Mouse (Mus musculus): Measurements from ENCODE around the gene Cox6b1.

Cox6b1 gene

DNA sequence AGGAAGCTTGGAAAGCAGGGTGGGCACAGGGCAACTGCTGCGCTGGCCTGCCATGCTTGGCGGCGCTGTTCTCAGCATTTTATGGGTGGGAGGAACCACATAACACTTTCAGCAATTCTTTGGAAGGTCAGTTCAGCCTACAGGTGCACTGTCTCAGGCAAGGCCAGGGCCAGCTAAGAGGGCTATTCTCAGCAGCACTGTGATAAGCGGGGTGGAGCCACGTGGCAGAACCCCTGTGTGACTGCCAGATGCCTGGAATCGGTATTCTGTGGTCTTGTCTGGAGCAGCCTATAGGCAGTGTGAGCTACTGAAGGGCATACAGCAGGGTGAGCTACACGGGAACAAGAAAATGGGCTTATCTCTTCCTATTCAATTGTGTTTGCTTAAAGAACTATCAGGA lies 15.9 kb downstream of the Cox6b1 start:
- no peak for DNase-seq (ENCODE audit: low spot score in 2 of 2)

DNA sequence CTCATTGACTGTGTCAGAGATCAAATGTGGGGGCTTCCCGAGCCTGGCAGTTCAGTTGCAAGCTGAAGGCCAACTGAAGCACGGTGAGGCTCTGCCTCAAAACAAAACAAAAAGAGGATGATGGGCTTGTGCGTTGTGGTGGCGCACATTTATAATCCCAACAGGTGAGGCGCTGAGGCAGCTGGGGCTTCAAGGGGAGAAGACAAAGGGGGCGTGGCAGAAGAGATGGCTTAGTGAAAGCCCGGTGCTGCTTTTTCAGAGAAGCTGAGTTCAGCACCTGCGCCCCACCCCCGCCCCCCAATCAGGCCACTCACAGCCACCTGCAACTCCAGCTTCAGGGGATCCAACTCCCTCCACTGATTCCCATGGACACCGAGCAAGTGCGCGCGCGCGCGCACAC lies 17.5 kb downstream of the Cox6b1 start:
- no peak for DNase-seq (ENCODE audit: low spot score in 2 of 2)

DNA sequence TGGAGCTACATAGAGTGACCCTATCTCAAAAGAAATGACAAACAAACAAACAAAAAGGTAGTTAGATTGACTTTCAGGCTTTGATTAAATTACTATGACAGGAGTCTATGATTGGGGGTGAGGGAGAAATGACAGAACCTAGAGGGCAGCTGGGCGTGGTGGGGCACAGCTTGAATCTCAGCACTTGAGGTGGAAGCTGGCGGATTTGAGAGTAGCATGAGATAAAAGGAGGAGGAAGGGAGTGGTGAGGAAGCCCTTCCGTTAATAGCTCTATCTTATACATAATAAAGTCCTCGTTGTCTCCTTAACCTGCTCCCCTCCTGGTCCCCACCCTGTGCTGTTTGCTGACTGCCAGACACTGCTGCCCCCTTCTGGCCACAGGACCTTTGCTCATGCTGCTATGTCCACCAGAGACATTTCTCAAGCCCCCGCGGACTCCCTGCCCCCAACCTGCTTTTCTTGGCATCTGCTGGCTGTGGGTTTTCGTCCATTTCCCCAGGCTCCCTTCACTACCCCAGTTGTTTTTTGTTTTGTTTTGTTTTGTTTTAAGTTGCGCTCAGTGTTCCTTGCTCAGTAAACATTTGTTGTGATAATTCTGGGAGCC lies 18.1 kb downstream of the Cox6b1 start:
- peak; percentile 37 to 60 for DNase-seq (ENCODE audit: low spot score in 2 of 2)

DNA sequence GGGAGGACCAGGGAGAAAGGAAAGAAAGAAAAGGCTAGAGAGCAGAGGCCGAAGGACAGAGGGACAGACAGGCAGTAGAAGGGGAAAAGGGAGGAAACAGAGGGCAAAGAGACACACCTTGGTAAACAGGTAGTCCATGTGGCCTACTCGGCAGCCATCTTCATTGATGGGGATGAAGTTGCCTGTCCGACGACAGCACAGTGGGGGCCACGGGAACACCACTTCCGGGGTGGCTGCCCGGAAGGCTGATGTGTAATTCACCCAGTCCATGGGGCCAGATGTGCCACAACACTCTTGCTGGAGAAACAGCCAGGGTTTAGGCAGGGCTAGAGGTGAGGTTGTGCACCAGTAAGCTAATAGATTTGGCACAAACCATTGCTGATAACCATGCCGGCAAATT lies 21.0 kb downstream of the Cox6b1 start:
- DNase-seq (ENCODE audit: low spot score in 2 of 2): no peak

DNA sequence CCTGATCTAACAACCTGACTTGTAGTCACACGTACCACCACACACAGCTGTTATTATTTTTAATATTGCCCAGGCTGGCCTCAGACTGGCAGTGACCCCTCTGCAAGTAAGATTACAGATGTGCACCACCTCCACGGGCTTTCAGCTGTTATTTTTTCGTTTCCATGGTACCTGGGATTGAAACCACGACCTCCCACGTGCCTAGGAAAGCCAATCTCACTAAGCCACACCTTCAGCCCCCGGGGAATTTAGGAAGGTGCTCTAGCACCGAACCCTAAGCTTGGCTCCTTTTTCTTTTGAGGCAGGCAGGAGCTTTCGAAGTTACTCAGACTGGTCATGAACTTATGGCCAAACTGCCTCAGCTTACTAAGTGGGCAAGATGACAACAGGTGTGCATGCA lies 21.5 kb downstream of the Cox6b1 start:
- DNase-seq (ENCODE audit: low spot score in 2 of 2): no peak

DNA sequence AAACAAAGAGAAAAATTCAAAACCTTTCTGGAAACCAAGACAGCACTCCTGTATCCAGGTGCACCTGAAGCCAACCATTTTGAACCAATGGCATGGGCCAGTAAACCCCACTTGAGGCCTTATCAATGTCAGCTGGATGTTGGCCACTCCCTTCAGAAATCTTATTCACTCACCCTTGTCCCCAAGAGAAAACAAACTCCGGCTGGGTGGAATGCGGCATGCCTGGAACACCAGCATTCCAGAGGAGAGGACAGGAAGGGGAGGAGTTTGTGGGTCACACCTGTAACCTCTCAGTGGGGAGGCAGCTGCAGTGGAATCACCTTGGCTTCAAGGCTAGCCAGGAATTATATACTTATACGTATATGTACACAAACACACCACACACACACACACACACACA lies 23.4 kb downstream of the Cox6b1 start:
- DNase-seq (ENCODE audit: low spot score in 2 of 2): no peak

DNA sequence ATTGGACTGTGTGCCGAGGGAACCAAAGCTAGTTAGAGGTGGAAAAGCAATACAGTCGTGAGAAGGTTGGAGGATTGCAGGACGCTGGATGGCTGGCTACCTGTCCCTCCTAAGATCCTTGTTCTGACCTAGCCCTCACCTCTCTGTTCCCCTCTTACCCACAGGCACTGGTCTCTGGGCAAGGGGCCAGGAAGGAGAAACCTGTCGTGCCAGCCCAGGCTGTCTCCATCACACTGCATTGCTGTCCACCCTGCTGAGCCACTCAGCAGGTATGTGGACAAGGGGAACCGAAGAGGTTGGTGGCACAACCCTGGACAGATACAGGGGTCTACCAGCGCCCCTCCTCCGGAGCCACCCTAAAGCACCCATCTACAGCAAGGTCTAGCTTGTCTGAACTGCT lies 25.3 kb downstream of the Cox6b1 start:
- DNase-seq (ENCODE audit: low spot score in 2 of 2): no peak

DNA sequence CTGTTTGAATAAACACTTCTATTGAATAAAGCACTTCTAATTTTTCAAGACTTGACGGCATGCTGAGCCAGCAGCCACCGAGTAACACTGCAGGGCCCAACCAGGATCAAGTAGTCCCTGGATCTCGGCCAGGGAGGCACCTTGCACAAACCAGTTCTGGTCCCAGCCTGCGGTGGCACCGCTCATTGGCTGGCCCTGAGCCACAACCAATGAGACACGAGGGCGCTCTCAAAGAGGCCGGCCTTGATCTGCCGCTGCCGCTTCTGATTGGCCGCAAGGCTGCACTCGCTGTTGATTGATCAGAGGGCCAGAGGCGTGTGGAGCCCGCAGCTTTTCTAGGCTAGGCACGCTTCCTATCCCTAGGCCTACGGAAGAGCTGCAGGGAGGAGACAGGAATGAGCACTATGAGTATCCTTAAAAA lies 26.0 kb downstream of the Cox6b1 start:
- DNase-seq (ENCODE audit: low spot score in 2 of 2): peak; percentile 79 to 90

DNA sequence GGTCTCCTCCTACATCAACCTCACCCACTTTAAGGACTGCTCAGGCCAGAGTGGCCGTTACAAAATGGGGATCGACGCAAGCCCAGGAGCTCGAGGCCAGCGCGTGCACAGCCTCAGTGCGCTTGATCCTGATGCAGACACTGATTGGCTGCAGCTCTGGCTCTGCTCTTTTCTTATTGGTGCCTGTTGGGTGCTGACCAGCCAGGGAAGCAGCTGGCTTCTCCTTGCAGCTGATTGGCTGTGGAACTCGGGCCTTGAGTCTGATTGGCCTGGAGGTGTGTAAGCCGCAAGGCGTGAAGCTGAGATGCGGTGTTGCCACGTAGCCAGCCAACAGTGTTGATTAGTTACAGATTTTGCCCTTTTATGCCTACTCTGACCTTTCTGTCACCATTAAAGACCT lies 27.2 kb downstream of the Cox6b1 start, which contains the start of gene Zbtb32:
Zbtb32 (minus strand) TSS at position 124 of the 400 bp plus-strand sequence.
- DNase-seq (ENCODE audit: low spot score in 2 of 2): no peak

DNA sequence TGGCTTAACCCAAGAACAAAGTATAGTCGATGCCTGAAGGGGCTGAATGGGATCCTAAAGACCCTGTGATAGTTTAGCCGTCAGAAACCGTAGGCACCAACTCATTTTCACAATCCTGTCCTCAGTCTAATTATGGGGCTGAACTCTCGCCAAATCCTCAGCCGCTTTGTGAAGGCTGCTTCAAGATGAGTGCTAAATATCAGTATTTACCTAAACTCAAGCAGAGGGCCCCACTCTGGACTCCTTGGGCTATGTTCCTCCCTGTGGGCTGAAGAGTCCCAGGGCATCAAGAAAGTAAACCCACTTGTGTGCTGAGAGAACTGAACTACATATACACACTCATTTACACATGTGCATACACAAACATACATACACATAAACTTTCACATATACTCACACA lies 29.1 kb downstream of the Cox6b1 start:
- DNase-seq (ENCODE audit: low spot score in 2 of 2): no peak

DNA sequence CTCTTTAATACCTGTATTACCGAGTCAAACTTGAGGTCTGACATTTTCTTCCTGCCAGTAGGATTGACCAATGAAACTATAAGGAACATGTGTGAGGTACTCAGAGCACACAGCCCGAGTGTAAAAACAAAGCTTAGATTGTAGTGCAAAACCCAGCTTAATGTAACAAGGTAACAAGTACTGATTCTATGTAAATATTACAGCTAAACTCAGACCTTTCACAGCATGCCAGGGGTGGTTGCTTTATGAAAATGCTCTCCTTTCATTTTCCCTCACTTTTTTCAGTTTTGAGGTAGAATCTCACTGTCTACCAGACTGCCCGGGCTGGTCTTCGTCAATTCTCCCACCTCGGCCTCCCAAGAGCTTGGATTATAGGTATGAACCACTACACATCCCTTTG lies 29.9 kb downstream of the Cox6b1 start:
- DNase-seq (ENCODE audit: low spot score in 2 of 2): no peak

DNA sequence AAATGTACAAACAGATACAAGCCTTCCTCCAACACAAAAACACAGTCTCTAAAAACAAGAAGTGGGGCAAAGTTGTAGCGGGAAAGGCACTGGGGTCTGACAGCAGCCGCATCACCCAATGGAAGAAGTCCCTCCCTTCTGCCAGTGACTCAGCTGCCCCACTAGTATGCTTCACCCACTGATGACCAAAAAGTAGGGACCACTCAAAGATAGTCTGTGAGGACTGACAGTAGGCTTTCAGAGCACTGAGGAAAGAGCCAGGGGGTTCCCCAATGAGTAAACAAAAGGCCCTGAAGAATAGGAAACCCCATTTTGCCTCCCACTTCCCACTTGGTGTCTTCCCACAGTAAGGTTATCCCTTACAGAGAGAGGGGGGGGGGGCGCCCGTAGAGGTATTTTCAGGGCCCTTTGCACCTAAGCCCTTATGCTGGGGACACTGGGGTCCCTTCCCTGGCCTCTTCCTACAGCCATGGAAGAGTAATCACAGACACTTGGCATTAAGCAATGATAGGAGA lies 31.4 kb downstream of the Cox6b1 start:
- no peak for DNase-seq (ENCODE audit: low spot score in 2 of 2)

DNA sequence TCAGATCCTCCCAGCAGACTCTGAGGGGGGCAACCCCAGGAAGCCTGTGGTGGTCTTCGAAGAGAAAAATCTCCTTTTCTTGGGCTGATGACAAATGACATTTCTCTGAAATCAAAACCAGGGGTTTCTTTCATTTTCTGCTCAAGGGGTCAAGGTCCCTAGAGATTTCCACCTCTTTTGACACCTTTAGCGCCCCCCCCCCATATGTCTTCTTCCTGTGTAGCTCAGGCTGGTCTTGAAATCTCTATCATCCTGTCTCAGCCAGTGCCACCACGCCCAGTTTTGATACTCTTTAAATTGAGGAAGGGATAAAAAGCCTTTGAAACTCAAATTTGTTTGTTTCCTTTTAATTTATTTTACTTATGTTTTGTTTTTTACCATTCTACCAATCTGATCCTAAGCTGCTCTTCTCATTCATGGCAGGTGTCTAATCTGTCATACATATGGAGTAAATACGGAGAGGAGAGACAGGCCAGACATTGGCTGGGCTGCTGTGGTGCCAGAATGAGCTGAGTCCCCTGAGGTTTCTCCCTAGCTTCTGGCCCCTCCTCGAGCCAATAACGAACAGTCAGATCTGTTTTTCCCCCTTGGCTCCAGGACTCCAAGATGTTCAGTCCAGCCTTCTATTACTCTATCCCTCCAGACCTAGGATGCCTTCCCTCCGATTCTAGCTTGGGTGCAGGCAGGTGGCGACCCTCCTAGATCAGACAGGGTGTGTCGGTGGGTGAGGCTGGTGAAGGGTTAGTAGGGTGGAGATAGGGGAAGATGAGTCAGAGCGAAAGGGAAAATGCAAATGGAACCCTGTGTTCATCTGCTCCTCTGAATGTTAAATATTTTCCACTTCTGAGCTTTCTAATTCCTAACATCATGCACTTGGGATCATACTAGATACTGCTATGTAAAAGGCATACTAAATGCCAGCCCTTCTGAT lies 32.1 kb downstream of the Cox6b1 start:
- DNase-seq (ENCODE audit: low spot score in 2 of 2): no peak

DNA sequence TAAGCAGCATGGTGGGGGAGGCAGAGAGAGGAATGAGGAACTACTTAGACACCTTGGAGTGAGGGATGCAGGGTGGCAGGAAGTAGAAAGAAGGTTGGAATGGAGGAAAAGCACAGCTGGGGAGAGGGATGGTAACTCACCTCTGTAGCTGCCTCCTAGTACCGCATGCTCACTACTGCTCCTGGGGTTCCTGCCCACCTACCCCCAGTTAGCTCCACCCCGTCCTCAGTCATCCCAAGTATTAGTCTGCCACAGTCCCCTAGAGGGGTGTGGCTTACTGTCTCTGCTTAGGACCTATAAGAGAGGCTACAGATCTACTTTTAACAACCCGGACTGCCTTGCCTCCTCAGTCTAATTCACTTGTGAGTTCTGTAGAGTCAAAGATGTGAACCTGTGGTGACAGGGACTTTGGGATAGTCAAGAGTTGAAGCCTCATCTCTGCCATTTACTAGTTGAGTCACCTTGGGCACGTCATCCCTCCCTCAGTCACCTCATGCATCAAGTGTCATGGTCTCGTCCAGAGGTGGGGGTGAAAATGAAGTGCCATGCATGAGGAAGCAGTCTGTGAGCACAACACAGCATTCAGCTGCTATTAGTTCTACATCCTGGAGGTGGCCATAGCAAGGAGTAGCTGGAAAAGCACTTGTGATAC lies 33.1 kb downstream of the Cox6b1 start:
- DNase-seq (ENCODE audit: low spot score in 2 of 2): no peak

DNA sequence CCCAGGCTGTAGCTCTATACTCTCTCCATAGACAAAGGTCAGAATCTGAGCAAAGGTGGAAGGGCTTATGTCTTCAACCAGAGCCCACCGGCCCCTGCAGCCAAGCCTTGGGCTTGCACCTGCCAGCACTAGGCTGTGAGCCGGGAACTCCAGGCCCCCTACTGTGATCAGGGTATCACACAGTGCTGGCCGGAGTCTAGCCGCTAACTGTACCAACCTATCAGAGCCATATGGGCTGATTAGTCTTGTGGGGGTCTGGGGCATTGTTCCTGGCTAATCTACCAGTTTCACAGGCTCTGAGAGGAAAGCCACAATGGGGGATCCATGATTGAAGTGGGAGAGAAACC lies 34.4 kb downstream of the Cox6b1 start:
- no peak for DNase-seq (ENCODE audit: low spot score in 2 of 2)

DNA sequence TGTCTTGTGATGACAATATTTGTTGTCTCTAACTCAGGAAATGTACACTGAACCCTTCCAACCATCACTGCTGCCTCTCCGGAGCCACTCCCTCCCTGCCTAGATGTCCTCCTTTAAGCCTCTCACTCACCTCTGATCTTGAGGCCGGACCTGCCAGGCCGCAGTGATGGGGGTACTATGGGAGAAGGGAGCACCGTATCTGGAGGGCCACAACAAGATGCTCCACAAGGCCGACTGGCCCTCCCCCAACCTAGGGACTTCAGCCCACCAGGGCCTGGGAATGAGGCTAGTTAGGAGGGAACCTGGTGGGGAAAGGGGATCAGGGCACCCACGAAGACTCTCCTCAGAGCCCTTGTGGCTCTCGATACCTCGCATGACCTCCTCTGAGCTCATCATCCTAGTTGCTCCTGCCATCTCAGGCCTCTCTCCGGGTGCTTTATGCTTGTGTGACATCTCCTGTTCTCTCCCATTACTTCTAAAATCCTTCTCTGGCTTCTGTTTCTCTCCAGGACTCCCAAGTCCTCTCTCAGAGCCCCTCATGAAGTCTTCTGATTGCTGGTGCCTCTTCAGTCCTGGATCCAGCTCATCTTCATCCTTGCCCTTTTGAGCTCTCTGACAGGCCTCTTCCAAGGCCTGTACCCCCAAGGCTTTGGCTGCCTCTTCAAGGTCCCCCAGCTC lies 34.9 kb downstream of the Cox6b1 start:
- no peak for DNase-seq (ENCODE audit: low spot score in 2 of 2)

DNA sequence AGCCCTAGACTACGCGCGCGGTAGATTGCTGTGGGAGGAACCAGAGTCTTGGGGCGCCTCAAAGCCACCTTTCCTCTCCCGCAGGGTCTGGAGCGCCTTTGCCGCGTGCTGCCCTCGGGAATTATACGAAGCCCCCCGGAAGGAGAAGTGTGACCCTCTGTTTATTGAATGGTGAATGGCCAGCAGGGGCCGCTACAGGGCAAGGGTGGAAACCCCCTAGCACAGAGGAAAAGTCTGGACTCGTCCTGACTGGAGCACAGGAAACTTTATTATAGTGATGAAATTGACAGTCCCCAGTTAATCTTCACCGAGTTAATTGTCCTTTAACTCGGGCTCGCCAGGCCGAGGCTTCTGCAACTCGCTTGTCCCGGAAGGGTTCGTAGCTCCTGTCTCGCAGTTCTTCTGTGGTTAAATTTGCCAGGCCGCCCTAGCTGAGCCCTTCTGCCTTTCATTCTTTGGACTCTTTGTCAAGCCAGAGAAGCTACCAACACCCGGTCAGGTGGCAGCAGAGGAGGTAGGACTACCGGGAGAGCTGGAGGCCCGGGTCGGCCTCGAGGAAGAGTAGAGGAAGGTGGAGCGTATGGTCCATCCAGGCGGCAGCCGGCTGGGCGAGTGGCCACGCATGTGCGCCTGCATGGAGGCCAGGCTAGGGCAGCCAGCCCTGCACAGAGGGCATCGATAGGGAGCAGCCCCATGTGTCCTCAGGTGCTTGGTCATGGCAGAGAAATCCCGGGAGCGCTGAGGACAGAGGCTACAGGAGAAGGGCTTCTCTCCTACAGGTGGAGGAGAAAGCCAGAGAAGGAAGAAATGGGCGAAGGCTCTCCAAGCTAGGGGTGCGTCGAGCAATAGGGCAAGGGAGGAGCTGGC lies 36.3 kb downstream of the Cox6b1 start:
- peak; percentile 71 to 90 for DNase-seq (ENCODE audit: low spot score in 2 of 2)

DNA sequence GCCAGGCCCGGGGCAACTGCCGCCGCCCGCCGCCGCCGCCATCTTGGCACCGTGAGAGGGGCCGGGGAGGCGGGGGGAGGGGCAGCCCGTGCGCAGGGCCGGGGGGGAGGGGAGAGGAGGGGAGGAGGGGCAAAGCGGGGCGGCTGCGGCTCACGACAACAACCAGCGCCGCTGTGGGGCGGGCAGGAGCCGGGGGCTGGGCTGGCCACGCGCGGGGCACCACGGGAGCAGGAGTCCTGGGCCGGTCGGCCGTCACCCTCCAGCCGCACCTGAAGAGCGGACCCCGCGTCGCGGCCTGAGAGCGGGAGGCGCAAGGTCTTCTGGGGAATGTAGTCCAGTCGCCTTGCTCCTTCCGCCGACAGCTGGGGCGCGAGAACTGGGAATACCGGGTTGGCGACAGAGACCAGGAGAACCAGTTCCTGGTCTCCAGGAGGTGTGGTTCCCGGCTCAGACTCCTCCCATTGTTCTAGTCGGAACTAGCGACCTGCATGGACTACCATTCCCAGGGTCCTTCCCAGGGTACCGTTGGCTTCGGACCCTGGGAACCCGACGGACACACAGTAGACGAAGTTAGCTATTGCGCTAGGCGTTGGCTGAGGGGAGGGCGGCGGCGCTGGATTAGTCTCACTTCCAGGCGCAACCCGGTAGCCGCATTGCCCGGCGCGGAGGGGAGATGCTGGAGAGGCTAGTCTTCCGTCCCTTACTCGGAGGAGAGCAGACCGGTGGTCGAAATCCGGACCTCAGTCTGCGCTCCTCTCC lies 37.1 kb downstream of the Cox6b1 start, which contains the start of gene Kmt2b:
Kmt2b (minus strand) TSS at position 51 of the 759 bp plus-strand sequence.
- peak; percentile 91 to 94 for DNase-seq (ENCODE audit: low spot score in 2 of 2)

DNA sequence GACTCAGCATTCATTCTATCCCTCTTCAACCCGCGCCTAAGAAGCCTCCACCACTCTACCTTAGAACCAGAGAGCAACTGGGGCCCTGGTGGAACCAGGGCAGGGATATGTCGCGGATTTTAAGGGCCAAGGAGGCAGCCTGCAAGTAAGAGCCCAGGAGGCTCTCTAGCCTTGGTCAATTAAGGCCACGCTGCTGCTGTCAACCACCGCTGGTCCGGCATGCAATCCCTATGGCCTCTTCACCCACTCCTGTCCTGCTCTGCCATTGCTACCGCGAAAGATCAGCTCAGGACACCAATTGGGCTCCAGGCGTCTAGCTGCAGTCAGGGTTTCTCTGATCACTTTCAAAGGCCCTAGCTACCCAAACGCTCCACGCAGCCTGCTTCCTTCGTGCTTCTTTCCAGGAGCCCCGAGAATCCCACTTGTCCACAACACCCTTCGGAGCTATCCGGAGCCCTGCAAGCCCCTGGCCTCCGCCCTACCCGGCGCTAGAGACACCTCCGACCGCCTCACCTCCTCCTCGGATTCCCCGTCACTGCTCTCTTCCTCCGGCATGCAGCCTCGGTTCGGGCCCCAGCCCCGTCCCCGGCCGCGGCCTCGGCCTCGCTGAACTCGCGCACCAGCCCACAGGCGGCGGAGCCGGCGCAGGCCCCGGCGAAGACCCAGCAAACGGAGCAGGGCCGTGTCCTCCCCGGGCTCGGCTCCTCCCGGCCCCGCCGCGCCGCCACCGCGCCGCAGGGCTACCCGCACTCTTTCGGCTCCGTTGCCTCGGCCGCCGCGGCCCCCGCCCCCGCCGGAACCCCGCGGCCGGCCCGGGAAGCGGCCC lies 37.9 kb downstream of the Cox6b1 start:
- DNase-seq (ENCODE audit: low spot score in 2 of 2): peak in 1 of 2 experiments; percentile 60

Data from cerebellum, postnatal 4 days (tissue).